Mouse (Mus musculus): ENCODE measurements around the gene Sox1. TPM values are rescaled to one million over a fixed set of nuclear protein-coding genes. Genes with fewer than 3 reads are reported as not detected.

Gene Sox1
- polyA plus RNA-seq, 1 experiment from 2014 or later: not detected

DNA sequence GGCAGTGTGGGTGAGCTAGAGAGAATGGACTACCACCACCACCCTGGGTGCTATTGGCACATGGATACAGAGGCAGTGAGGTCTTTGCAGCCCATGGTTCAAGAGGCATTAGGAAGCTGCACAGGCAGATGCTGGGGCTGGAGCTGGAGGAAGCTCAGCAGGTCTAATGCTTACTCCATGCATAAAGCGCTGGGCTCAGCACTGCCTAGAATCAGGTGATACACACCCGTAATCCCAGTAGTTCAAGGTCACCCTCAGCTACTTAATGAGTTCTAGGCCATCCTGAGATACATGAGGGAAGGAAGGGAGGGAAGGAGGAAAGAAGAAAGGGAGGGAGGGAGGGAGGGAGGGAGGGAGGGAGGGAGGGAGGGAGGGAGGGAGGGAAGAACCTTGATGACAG, 50.2 kb downstream of the Sox1 start:
- H3K27ac ChIP-seq (ENCODE audit: low read length): no peak overlapping the region
- H3K9me3 ChIP-seq (replicated peaks; ENCODE audit: control insufficient read depth, low read length): no peaks in the 10 kb centered on the region
- WGBS (ENCODE audit: insufficient replicate concordance): 27% methylated on average over 2 of the region's 2 CpGs
- H3K36me3 ChIP-seq (ENCODE audit: control insufficient read depth, insufficient read depth): no peaks in the 10 kb centered on the region
- peaks cover 11% of the 10 kb centered on the region for H3K27me3 ChIP-seq (ENCODE audit: control insufficient read depth, insufficient read depth, low read depth, low read length)
- no peak for ATAC-seq (ENCODE audit: low read depth)
- H3K4me1 ChIP-seq (ENCODE audit: control insufficient read depth, low read depth, low read length): no peaks in the 10 kb centered on the region
- H3K4me2 ChIP-seq (ENCODE audit: low read depth, low read length): no peak overlapping the region
- no peak overlapping the region for H3K4me3 ChIP-seq (ENCODE audit: low read depth, low read length)
- no peak overlapping the region for H3K9ac ChIP-seq (ENCODE audit: low read depth, low read length)

DNA sequence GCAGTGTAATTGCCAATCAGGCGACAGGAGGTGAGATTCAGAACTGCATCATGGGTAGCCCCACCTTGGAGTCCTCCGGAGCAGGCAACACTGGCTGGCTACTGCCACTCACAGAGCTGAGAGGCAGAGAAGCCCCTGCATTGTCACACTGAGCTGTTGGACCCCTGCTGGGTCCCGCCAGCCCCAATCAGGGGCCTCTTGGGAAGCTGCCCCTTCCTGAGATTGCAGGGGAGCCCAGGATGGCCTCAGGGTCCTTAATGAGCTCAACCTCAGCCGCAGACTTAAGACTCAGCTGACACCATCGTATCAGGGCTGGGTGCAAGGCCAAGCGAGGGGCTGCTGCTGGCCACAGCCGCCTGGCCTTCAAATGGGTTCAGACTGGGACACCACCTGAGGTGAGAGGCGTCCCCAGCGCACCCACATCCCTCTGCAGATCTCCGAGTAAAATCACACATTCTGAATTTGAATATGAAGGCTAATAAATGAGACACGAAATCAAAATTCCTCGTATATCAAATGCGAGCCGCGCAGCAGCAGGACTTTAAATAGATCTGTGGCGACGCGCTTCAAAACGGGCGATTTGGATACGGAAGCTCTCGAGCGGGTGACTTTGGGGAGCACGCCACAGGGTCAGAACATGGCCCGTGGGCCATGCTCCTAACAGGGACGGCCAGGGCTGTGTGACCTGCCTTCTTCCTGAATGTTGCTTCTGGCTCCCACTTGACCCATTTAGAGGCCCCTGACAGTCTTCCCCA, 51.0 kb downstream of the Sox1 start:
- H3K4me2 ChIP-seq (ENCODE audit: low read depth, low read length): no peak overlapping the region
- H3K4me1 ChIP-seq (ENCODE audit: control insufficient read depth, low read depth, low read length): no peaks in the 10 kb centered on the region
- no peak overlapping the region for H3K27ac ChIP-seq (ENCODE audit: low read length)
- ATAC-seq (ENCODE audit: low read depth): no peak
- no peaks in the 10 kb centered on the region for H3K9me3 ChIP-seq (replicated peaks; ENCODE audit: control insufficient read depth, low read length)
- H3K4me3 ChIP-seq (ENCODE audit: low read depth, low read length): no peak overlapping the region
- H3K36me3 ChIP-seq (ENCODE audit: control insufficient read depth, insufficient read depth): no peaks in the 10 kb centered on the region
- peaks cover 11% of the 10 kb centered on the region for H3K27me3 ChIP-seq (ENCODE audit: control insufficient read depth, insufficient read depth, low read depth, low read length)
- H3K9ac ChIP-seq (ENCODE audit: low read depth, low read length): no peak overlapping the region
- 3% methylated on average over 26 of the region's 26 CpGs for WGBS (ENCODE audit: insufficient replicate concordance)

Small RNAs within 50 kb of the gene (microRNA-seq; reads per million reads assigned to microRNA genes)
- gene Gm25239: not detected

Other genes with a start within 250 kb of the Sox1 start
- gene A230072I06Rik, start 116.5 kb upstream of the Sox1 start, polyA plus RNA-seq (2015; fragmentation: Nextera tagmentation; extraction: Ambion mirVana): not detected in 2 replicates
- not detected in 2 replicates for gene Spaca7, start 177.7 kb downstream of the Sox1 start, polyA plus RNA-seq (2015; fragmentation: Nextera tagmentation; extraction: Ambion mirVana)